ENCODE assay signal across 25 mouse cellular contexts in the genomic region with DNA sequence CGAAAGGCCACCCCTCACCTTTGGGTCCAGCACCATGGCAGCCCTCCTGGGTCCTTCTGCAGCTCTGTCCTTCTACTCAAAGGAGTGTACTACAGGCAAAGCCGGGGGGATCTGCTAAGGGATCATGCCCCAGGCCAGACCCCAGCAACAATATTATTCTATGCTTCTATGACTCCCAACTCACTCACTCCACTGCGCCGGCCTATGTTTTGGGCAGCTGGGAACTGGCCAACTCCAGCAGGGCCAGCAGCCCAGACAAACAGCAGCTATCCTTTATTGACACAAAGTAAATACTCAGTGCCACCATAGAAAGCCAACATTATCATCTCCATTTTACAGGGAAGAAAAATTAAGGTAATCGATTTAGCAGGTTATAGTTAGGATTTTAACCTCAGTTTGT.
DNase-seq lines count a peak whose midpoint lies in the region; ATAC-seq and TF ChIP-seq lines count a peak whose summit lies in the region.
"Had no signal": no experiment of that assay in that cellular context is flagged by ENCODE, and none has a peak within 500 bp of the region (broad histone marks: within the 10 kb centered on the region; RNA-seq: fewer than 3 reads in every experiment).

No protein-coding gene starts in this region.

- DNase-seq in kidney, postnatal 4 days: no peak
- no peak for DNase-seq in lung, postnatal 36 days
- DNase-seq in limb, embryonic 10.5 days (ENCODE audit: low spot score): no peak
- peak; percentile 52 for DNase-seq in stomach, postnatal 0 days (ENCODE audit: low spot score)
- no peak for DNase-seq in adrenal gland, adult 2 months
- DNase-seq: adrenal gland, adult 8-10 months; cerebellum, adult 8-10 months; gastrocnemius, postnatal 25 days; heart, adult 18-20 months; heart, postnatal 14 days; kidney, adult 8-10 months; right cerebral cortex, adult 18-20 months; right cerebral cortex, postnatal 4 days; thymus, postnatal 25 days had no signal

- H3K4me2 ChIP-seq in kidney, embryonic 16.5 days (replicated peaks; ENCODE audit: low read depth, low read length): no peak overlapping the region
- no peak overlapping the region for H3K4me2 ChIP-seq in lung, embryonic 16.5 days (ENCODE audit: low read depth, low read length)
- no peak overlapping the region for H3K4me2 ChIP-seq in stomach, postnatal 0 days (replicated peaks; ENCODE audit: low read depth)
- H3K4me2 ChIP-seq: heart, embryonic 13.5 days; hindbrain, embryonic 13.5 days; midbrain, embryonic 12.5 days; neural tube, embryonic 15.5 days had no signal

- no peaks in the 10 kb centered on the region for H3K9me3 ChIP-seq in kidney, embryonic 16.5 days (ENCODE audit: low read length)
- no peaks in the 10 kb centered on the region for H3K9me3 ChIP-seq in lung, embryonic 16.5 days (ENCODE audit: control insufficient read depth, low read length)
- no peaks in the 10 kb centered on the region for H3K9me3 ChIP-seq in limb, embryonic 10.5 days (replicated peaks)
- H3K9me3 ChIP-seq in stomach, postnatal 0 days (ENCODE audit: control insufficient read depth, low read length): no peaks in the 10 kb centered on the region
- H3K9me3 ChIP-seq: forebrain, embryonic 10.5 days; G1E; heart, embryonic 13.5 days; hindbrain, embryonic 13.5 days; midbrain, embryonic 12.5 days; neural tube, embryonic 15.5 days had no signal

- H3K27me3 ChIP-seq in kidney, embryonic 16.5 days (ENCODE audit: insufficient read depth, low read length): no peaks in the 10 kb centered on the region
- H3K27me3 ChIP-seq in lung, embryonic 16.5 days (ENCODE audit: control insufficient read depth, insufficient read depth, low read depth, low read length): no peaks in the 10 kb centered on the region
- no peaks in the 10 kb centered on the region for H3K27me3 ChIP-seq in limb, embryonic 10.5 days (ENCODE audit: low read depth, poor library complexity, severe bottlenecking)
- no peaks in the 10 kb centered on the region for H3K27me3 ChIP-seq in stomach, postnatal 0 days (ENCODE audit: control insufficient read depth, insufficient read depth, low read length)
- H3K27me3 ChIP-seq: CH12.LX; heart, embryonic 13.5 days; hindbrain, embryonic 13.5 days; midbrain, embryonic 12.5 days; neural tube, embryonic 15.5 days had no signal

- TF ChIP-seq CTCF in stomach, postnatal 0 days (IDR thresholded peaks at IDR 0.05; ENCODE audit: low read depth): no peak

- peaks cover 24% of the 10 kb centered on the region for H3K4me1 ChIP-seq in kidney, embryonic 16.5 days (ENCODE audit: insufficient read depth, low read length)
- H3K4me1 ChIP-seq in lung, embryonic 16.5 days (replicated peaks; ENCODE audit: control insufficient read depth, insufficient read depth, low read length): peaks cover 7% of the 10 kb centered on the region
- H3K4me1 ChIP-seq in limb, embryonic 10.5 days: peaks cover 38% of the 10 kb centered on the region
- H3K4me1 ChIP-seq in stomach, postnatal 0 days (replicated peaks; ENCODE audit: control insufficient read depth, insufficient read depth): no peaks in the 10 kb centered on the region
- H3K4me1 ChIP-seq: midbrain, embryonic 12.5 days; neural tube, embryonic 15.5 days had no signal

- no peak for TF ChIP-seq EP300 in stomach, postnatal 0 days (optimal IDR thresholded peaks at IDR 0.05)

- WGBS in kidney, embryonic 16.5 days: 69% methylated on average over 5 of the region's 5 CpGs
- WGBS in lung, embryonic 16.5 days: 56% methylated on average over 5 of the region's 5 CpGs
- WGBS in limb, embryonic 10.5 days: 83% methylated on average over 5 of the region's 5 CpGs
- WGBS in stomach, postnatal 0 days: 60% methylated on average over 5 of the region's 5 CpGs

- H3K27ac ChIP-seq in kidney, embryonic 16.5 days (ENCODE audit: low read length): no peak overlapping the region
- no peak overlapping the region for H3K27ac ChIP-seq in lung, embryonic 16.5 days (ENCODE audit: low read length)
- peak overlapping the region; percentile 63 for H3K27ac ChIP-seq in limb, embryonic 10.5 days
- no peak overlapping the region for H3K27ac ChIP-seq in stomach, postnatal 0 days (replicated peaks)
- H3K27ac ChIP-seq: forebrain, embryonic 10.5 days; heart, embryonic 13.5 days; hindbrain, embryonic 13.5 days; midbrain, embryonic 12.5 days; neural tube, embryonic 15.5 days had no signal

- H3K9ac ChIP-seq in kidney, embryonic 16.5 days (replicated peaks; ENCODE audit: low read length): no peak overlapping the region
- no peak overlapping the region for H3K9ac ChIP-seq in lung, embryonic 16.5 days (ENCODE audit: low read length)
- H3K9ac ChIP-seq in stomach, postnatal 0 days (ENCODE audit: low read length): no peak overlapping the region
- H3K9ac ChIP-seq: heart, embryonic 13.5 days; hindbrain, embryonic 13.5 days; midbrain, embryonic 12.5 days; neural tube, embryonic 15.5 days had no signal

- 0 out of 2 replicates have a peak, but pooled peaks have one; percentile 23 for ATAC-seq in kidney, embryonic 16.5 days (ENCODE audit: low FRiP score, low TSS enrichment)
- peak; percentile 34; the same call in 1 of the 2 replicates for ATAC-seq in lung, embryonic 16.5 days (ENCODE audit: low read depth)
- ATAC-seq in stomach, postnatal 0 days (ENCODE audit: low FRiP score, low TSS enrichment): peak; percentile 64; the same call in 1 of the 2 replicates
- ATAC-seq: forebrain, embryonic 16.5 days; Patski had no signal

- no peak overlapping the region for H3K4me3 ChIP-seq in kidney, embryonic 16.5 days (ENCODE audit: low read length)
- no peak overlapping the region for H3K4me3 ChIP-seq in lung, embryonic 16.5 days (ENCODE audit: low read length)
- no peak overlapping the region for H3K4me3 ChIP-seq in limb, embryonic 10.5 days
- H3K4me3 ChIP-seq in stomach, postnatal 0 days (ENCODE audit: low read depth, low read length): no peak overlapping the region
- H3K4me3 ChIP-seq: forebrain, embryonic 10.5 days; heart, embryonic 13.5 days; hindbrain, embryonic 13.5 days; midbrain, embryonic 12.5 days; neural tube, embryonic 15.5 days had no signal

- H3K36me3 ChIP-seq in kidney, embryonic 16.5 days (ENCODE audit: insufficient read depth, low read length): no peaks in the 10 kb centered on the region
- no peaks in the 10 kb centered on the region for H3K36me3 ChIP-seq in lung, embryonic 16.5 days (ENCODE audit: control insufficient read depth, insufficient read depth, low read length)
- H3K36me3 ChIP-seq in limb, embryonic 10.5 days: peaks cover 10% of the 10 kb centered on the region
- H3K36me3 ChIP-seq in stomach, postnatal 0 days (ENCODE audit: control insufficient read depth, insufficient read depth, low read length): no peaks in the 10 kb centered on the region
- H3K36me3 ChIP-seq: G1E; heart, embryonic 13.5 days; hindbrain, embryonic 13.5 days; midbrain, embryonic 12.5 days; neural tube, embryonic 15.5 days had no signal
